Mouse (Mus musculus) embryonic facial prominence, embryonic 15.5 days (tissue): ENCODE data around the gene Dnmt3l. TPM values are rescaled to one million over a fixed set of nuclear protein-coding genes. Genes with fewer than 3 reads are reported as not detected.

ENCODE experiments used
- ATAC-seq: fragments of 200-750 bp; cut with Nextera tagmentation; 2 replicates; pipeline ENCODE4 v1.8.0; 2017; ENCODE audit warnings: low read depth, moderate TSS enrichment; ENCODE audit not compliant: insufficient number of reproducible peaks, low FRiP score, low TSS enrichment
- H3K27ac ChIP-seq: fragments of 300-500 bp; sonication (generic); replicated peaks from 2 replicates; pipeline ENCODE4 v1.5.1; 2015; ENCODE audit warnings: mild to moderate bottlenecking, inconsistent platforms
- H3K27me3 ChIP-seq: fragments of 300-500 bp; sonication (generic); 2 replicates; pipeline ENCODE4 v1.6.1; 2015; ENCODE audit warnings: inconsistent platforms
- H3K36me3 ChIP-seq: fragments of 300-500 bp; sonication (generic); 2 replicates; pipeline ENCODE4 v1.6.1; 2015; ENCODE audit warnings: mild to moderate bottlenecking, inconsistent platforms
- H3K4me1 ChIP-seq: fragments of 300-500 bp; sonication (generic); 2 replicates; pipeline ENCODE4 v1.6.1; 2015; ENCODE audit warnings: inconsistent platforms
- H3K4me2 ChIP-seq: fragments of 300-500 bp; sonication (generic); replicated peaks from 2 replicates; pipeline ENCODE4 v1.6.1; 2015; ENCODE audit warnings: mild to moderate bottlenecking, inconsistent platforms
- H3K4me3 ChIP-seq: fragments of 300-500 bp; sonication (generic); replicated peaks from 2 replicates; pipeline ENCODE4 v1.5.1; 2015; ENCODE audit warnings: mild to moderate bottlenecking, inconsistent platforms
- H3K9ac ChIP-seq: fragments of 300-500 bp; sonication (generic); 2 replicates; pipeline ENCODE4 v1.6.1; 2015; ENCODE audit warnings: inconsistent platforms
- H3K9me3 ChIP-seq: fragments of 300-500 bp; sonication (generic); replicated peaks from 2 replicates; pipeline ENCODE4 v1.6.1; 2016; ENCODE audit warnings: inconsistent platforms
- whole genome bisulfite sequencing: fragments of 180-500 bp; shearing (Covaris S2); methylation state at CpG from one replicate; pipeline ENCODE4 v1.1.7; 2015; 5-methylcytosine and 5-hydroxymethylcytosine counted together
- polyA plus RNA-seq: library from polyadenylated mRNA; unstranded; fragments of >200 nt; fragmentation: Nextera tagmentation; extraction: Ambion mirVana; gene quantifications from 2 replicates; pipeline ENCODE4 v1.2.1, GENCODE M21; 2015

Dnmt3l gene
- polyA plus RNA-seq, 1 experiment from 2014 or later: 0.65 TPM

GRCm38 (mm10) chr10:78067226-78067625 lies 25.5 kb downstream of the Dnmt3l start:
- ATAC-seq: no peak
- H3K27me3 ChIP-seq: no peaks in the 10 kb centered on the region; the same call in none of the 2 replicates
- no peak overlapping the region for H3K4me3 ChIP-seq
- H3K4me2 ChIP-seq: no peak overlapping the region
- H3K9ac ChIP-seq: no peak overlapping the region
- H3K9me3 ChIP-seq: no peaks in the 10 kb centered on the region
- H3K27ac ChIP-seq: no peak overlapping the region
- H3K36me3 ChIP-seq: no peaks in the 10 kb centered on the region
- 47% methylated on average over 4 of the region's 4 CpGs for WGBS
- H3K4me1 ChIP-seq: peaks cover 15% of the 10 kb centered on the region

DNA sequence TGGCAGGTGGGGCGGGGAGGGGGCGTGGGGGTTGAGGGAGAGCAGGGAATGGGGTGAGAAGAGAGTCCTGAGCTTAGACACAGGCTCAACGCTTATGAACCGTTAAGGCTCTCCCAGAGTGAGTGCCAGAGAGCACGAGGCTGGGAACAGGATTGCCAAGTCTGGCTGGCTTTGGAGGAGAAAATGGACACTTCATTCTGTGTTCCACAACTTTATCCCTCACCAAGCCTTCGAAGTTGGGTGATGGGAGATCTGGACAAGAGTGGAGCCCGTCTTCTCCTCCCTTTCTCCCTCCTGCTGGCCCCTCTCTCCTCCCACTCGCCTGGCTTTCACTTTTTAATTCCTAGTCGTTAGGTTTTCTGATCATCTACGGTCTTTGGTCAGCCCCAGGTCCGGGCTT lies 26.8 kb downstream of the Dnmt3l start:
- 24% methylated on average over 11 of the region's 11 CpGs for WGBS
- H3K4me1 ChIP-seq: peaks cover 15% of the 10 kb centered on the region
- no peak overlapping the region for H3K9ac ChIP-seq
- H3K36me3 ChIP-seq: no peaks in the 10 kb centered on the region
- peak overlapping the region; percentile 99 for H3K4me2 ChIP-seq
- no peak overlapping the region for H3K27ac ChIP-seq
- no peaks in the 10 kb centered on the region; the same call in none of the 2 replicates for H3K27me3 ChIP-seq
- no peak for ATAC-seq
- no peaks in the 10 kb centered on the region for H3K9me3 ChIP-seq
- H3K4me3 ChIP-seq: peak overlapping the region; percentile 66

DNA sequence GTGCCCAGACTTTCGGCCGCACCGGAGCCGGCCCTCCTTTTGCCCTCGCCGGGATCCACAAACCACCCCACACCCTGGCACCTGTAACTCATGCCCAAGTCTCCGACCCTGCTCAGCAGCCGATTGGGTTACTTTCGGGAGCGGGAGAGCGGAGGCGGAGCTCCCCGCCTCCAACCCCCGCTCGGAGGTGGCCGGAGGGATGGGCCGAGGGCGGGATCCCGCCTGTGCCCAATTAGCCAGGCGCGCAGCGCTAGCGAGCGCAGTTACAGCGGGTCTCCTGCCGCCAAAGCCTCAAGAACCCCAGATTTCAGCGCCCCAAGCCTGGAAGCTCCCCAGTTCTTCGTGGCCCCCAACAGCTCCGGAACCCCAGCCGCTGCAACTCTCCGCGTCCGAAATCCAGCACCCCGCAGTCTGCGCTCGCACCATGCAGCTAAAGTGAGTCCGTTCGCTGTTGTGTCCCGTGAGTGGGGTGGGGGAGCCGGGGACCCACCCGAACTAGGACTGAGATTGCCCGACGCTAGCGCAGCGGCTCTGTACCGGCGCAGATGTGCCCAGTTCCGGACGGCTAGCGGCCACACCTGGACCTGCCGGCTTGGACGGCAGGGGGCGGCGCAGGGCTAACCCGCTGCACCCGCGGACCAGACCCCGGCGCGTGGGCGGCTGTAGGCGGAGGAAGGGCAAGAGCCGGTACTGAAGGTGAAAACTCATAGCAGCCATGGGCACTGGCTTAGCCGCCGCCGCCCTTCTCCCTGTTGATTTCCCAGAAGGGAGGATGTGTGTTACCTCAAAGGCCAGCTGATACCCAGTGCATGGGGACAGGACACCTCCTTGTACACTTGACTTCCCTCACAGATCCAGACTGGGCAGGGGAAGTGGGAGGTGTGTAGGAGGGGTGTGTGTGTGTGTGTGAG lies 27.6 kb downstream of the Dnmt3l start, which contains the start of gene Icosl:
Gene Icosl (plus strand): TSS at position 202 of the 911 bp plus-strand sequence.
- H3K4me3 ChIP-seq: peak within 1 kb of the TSS; percentile 66
- peak within 1 kb of the TSS; percentile 51 for H3K9ac ChIP-seq
- H3K4me1 ChIP-seq: peaks cover 15% of the 10 kb centered on the region
- H3K9me3 ChIP-seq: no peaks in the 10 kb centered on the region
- under 1% methylated on average over 66 of the region's 66 CpGs for WGBS
- no peaks in the 10 kb centered on the region; the same call in none of the 2 replicates for H3K27me3 ChIP-seq
- H3K4me2 ChIP-seq: peak within 1 kb of the TSS; percentile 99
- no peaks in the 10 kb centered on the region for H3K36me3 ChIP-seq
- H3K27ac ChIP-seq: peak within 1 kb of the TSS; percentile 34; the same call in 1 of the 2 replicates
- peak; percentile 88 for ATAC-seq

DNA sequence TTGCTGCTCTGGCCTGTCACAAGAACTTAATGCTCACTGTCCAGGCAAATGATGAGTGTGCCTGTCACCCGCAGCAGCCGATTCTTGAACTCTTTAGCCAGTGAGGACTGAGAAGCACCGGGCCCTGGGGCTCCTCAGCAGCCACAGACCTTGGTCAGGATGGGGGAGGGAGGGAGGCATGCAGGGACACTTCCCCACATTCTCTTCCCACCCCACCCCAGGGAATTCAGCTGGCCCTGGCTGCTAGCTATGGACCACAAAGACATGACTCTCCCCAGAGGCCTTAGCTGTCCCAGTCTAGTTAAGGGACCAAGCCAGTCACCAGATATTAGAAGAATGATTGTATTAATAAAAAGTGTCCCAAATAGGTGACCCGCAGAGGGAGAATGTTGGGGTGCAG lies 32.4 kb downstream of the Dnmt3l start:
- 61% methylated on average over 4 of the region's 4 CpGs for WGBS
- no peaks in the 10 kb centered on the region for H3K9me3 ChIP-seq
- no peak overlapping the region for H3K9ac ChIP-seq
- H3K4me3 ChIP-seq: no peak overlapping the region
- H3K27ac ChIP-seq: no peak overlapping the region
- no peak overlapping the region for H3K4me2 ChIP-seq
- no peak for ATAC-seq
- H3K36me3 ChIP-seq: no peaks in the 10 kb centered on the region
- peaks cover 8% of the 10 kb centered on the region for H3K4me1 ChIP-seq
- no peaks in the 10 kb centered on the region; the same call in none of the 2 replicates for H3K27me3 ChIP-seq

DNA sequence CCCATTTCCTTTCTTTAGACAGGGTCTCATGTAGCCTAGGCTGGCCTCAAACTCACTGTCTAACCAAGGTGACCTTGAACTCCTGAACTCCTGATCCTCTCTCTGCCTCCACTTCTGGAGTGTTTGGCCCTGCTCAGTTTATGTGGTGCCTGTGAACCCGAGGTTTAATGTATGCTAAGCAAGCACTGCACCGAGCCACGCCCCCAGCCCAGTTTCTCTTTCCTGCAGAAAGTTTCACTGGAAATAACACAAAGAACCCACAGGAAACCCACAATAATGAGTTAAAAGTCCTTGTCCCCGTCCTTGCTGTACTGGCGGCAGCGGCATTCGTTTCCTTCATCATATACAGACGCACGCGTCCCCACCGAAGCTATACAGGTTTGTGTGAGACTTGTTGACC lies 33.2 kb downstream of the Dnmt3l start:
- no peaks in the 10 kb centered on the region for H3K36me3 ChIP-seq
- WGBS: 75% methylated on average over 11 of the region's 11 CpGs
- H3K9ac ChIP-seq: no peak overlapping the region

DNA sequence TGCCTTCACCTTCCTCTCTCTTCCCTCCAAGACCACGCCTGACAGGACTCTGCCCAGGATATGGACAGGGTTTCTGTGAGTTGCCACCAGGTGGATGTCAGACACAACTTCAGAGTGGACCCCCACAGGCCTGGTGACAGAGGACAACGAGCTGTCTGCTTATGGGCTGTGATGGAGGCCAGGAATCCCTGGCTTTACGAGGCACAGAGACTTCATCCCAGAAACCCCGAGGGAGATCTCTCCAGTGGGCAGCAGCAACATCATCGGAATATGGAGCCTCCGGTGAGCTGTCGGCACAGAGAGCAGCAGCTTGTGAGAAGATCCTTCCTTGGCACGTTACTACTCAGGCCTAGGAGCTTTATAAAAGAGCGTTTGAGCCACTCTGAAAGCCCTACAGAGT lies 36.1 kb downstream of the Dnmt3l start:
- 0 out of 2 replicates have a peak, but pooled peaks cover 6% of the 10 kb centered on the region for H3K4me1 ChIP-seq
- H3K4me3 ChIP-seq: no peak overlapping the region
- 71% methylated on average over 9 of the region's 9 CpGs for WGBS
- no peak overlapping the region for H3K9ac ChIP-seq
- no peak overlapping the region for H3K27ac ChIP-seq
- ATAC-seq: no peak
- H3K27me3 ChIP-seq: no peaks in the 10 kb centered on the region
- H3K9me3 ChIP-seq: no peaks in the 10 kb centered on the region
- no peaks in the 10 kb centered on the region for H3K36me3 ChIP-seq
- H3K4me2 ChIP-seq: no peak overlapping the region

More for the DNA sequence above, 33.2 kb downstream of the Dnmt3l start:
- no peak overlapping the region for H3K4me3 ChIP-seq
- H3K4me1 ChIP-seq: peaks cover 2% of the 10 kb centered on the region
- no peak overlapping the region for H3K27ac ChIP-seq
- H3K27me3 ChIP-seq: no peaks in the 10 kb centered on the region; the same call in none of the 2 replicates
- no peak overlapping the region for H3K4me2 ChIP-seq
- H3K9me3 ChIP-seq: no peaks in the 10 kb centered on the region
- ATAC-seq: no peak

GRCm38 (mm10) chr10:78078276-78078675 lies 36.5 kb downstream of the Dnmt3l start:
- Histone ChIP-seq H3K36me3 (no peaks in the 10 kb centered on the region), H3K4me1 (0 out of 2 replicates have a peak, but pooled peaks cover 6% of the 10 kb centered on the region), H3K4me2 (no peak overlapping the region), H3K27ac (no peak overlapping the region), H3K27me3 (no peaks in the 10 kb centered on the region), H3K4me3 (no peak overlapping the region), H3K9ac (no peak overlapping the region), H3K9me3 (no peaks in the 10 kb centered on the region)
- ATAC-seq: no peak
- WGBS: 75% methylated on average over 5 of the region's 5 CpGs

- no peak for ATAC-seq
- H3K4me3 ChIP-seq: no peak overlapping the region
- H3K27me3 ChIP-seq: no peaks in the 10 kb centered on the region
- WGBS: 73% methylated on average over 4 of the region's 4 CpGs
- no peak overlapping the region for H3K4me2 ChIP-seq
- H3K4me1 ChIP-seq: 0 out of 2 replicates have a peak, but pooled peaks cover 6% of the 10 kb centered on the region
- no peaks in the 10 kb centered on the region for H3K36me3 ChIP-seq
- no peaks in the 10 kb centered on the region for H3K9me3 ChIP-seq
- no peak overlapping the region for H3K9ac ChIP-seq
- no peak overlapping the region for H3K27ac ChIP-seq
These were observed 38.3 kb downstream of the Dnmt3l start for GRCm38 (mm10) chr10:78079955-78080591.

GRCm38 (mm10) chr10:78084073-78084472 lies 42.3 kb downstream of the Dnmt3l start:
- H3K9ac ChIP-seq: no peak overlapping the region
- H3K4me2 ChIP-seq: no peak overlapping the region
- no peak overlapping the region for H3K27ac ChIP-seq
- no peak for ATAC-seq
- H3K27me3 ChIP-seq: no peaks in the 10 kb centered on the region
- H3K9me3 ChIP-seq: no peaks in the 10 kb centered on the region
- H3K4me1 ChIP-seq: 0 out of 2 replicates have a peak, but pooled peaks cover 6% of the 10 kb centered on the region
- no peaks in the 10 kb centered on the region for H3K36me3 ChIP-seq
- H3K4me3 ChIP-seq: no peak overlapping the region
- WGBS: 55% methylated on average over 1 of the region's 1 CpGs

- no peak for ATAC-seq
These were observed 44.0 kb downstream of the Dnmt3l start for GRCm38 (mm10) chr10:78085711-78086110.

GRCm38 (mm10) chr10:78086444-78087061 lies 44.8 kb downstream of the Dnmt3l start:
- no peak for ATAC-seq
- Histone ChIP-seq H3K27ac (no peak overlapping the region), H3K27me3 (no peaks in the 10 kb centered on the region), H3K9me3 (no peaks in the 10 kb centered on the region), H3K9ac (no peak overlapping the region), H3K36me3 (no peaks in the 10 kb centered on the region), H3K4me3 (no peak overlapping the region), H3K4me2 (no peak overlapping the region), H3K4me1 (no peaks in the 10 kb centered on the region)
- 77% methylated on average over 10 of the region's 10 CpGs for WGBS

More at GRCm38 (mm10) chr10:78085711-78086110, 44.0 kb downstream of the Dnmt3l start:
- no peak overlapping the region for H3K4me3 ChIP-seq
- H3K4me2 ChIP-seq: no peak overlapping the region
- H3K36me3 ChIP-seq: no peaks in the 10 kb centered on the region
- no peak overlapping the region for H3K27ac ChIP-seq
- no peaks in the 10 kb centered on the region for H3K27me3 ChIP-seq
- H3K4me1 ChIP-seq: no peaks in the 10 kb centered on the region
- no peaks in the 10 kb centered on the region for H3K9me3 ChIP-seq
- no peak overlapping the region for H3K9ac ChIP-seq
- 91% methylated on average over 6 of the region's 6 CpGs for WGBS
